Mouse (Mus musculus) ovary, postnatal 14 days (tissue): ENCODE results near the gene Faim.

Source experiments
- DNase-seq: peaks from one replicate; pipeline ENCODE4 v3.0.0; 2022; ENCODE audit warnings: low spot score

Gene Faim

GRCm38 (mm10) chr9:98974898-98975297 is 11.3 kb upstream of the Faim start:
- DNase-seq: no peak

- no peak for DNase-seq
Observed at GRCm38 (mm10) chr9:98976081-98976480, 10.1 kb upstream of the Faim start.

- DNase-seq: no peak
Observed at GRCm38 (mm10) chr9:98976520-98976919, 9.7 kb upstream of the Faim start.

- DNase-seq: peak; percentile 94
Observed at GRCm38 (mm10) chr9:98979431-98980416, 6.4 kb upstream of the Faim start.

GRCm38 (mm10) chr9:98986476-98987096 is 413 bp downstream of the Faim start:
- no peak for DNase-seq

GRCm38 (mm10) chr9:98987131-98987530 is 958 bp downstream of the Faim start:
- no peak for DNase-seq

- DNase-seq: no peak
Observed at GRCm38 (mm10) chr9:98994103-98994502, 7.9 kb downstream of the Faim start.

- DNase-seq: no peak
Observed at GRCm38 (mm10) chr9:98999881-99000339, 13.7 kb downstream of the Faim start.

GRCm38 (mm10) chr9:99001326-99001725 is 15.2 kb downstream of the Faim start:
- no peak for DNase-seq

- no peak for DNase-seq
Observed at GRCm38 (mm10) chr9:99009069-99009897, 23.1 kb downstream of the Faim start.

GRCm38 (mm10) chr9:99009898-99010199 is 23.7 kb downstream of the Faim start:
- DNase-seq: no peak

- DNase-seq: no peak
Observed at GRCm38 (mm10) chr9:99016301-99016700, 30.1 kb downstream of the Faim start.

- DNase-seq: no peak
Observed at GRCm38 (mm10) chr9:99016759-99017158, 30.6 kb downstream of the Faim start.

GRCm38 (mm10) chr9:99017679-99018078 is 31.5 kb downstream of the Faim start:
- DNase-seq: no peak

GRCm38 (mm10) chr9:99021166-99021565 is 35.0 kb downstream of the Faim start:
- DNase-seq: no peak

- no peak for DNase-seq
Observed at GRCm38 (mm10) chr9:99021751-99022150, 35.6 kb downstream of the Faim start.

GRCm38 (mm10) chr9:99032031-99032430 is 45.9 kb downstream of the Faim start:
- DNase-seq: no peak

GRCm38 (mm10) chr9:99034111-99034510 is 47.9 kb downstream of the Faim start:
- no peak for DNase-seq

GRCm38 (mm10) chr9:99035575-99035974 is 49.4 kb downstream of the Faim start, which contains the start of gene Gm1123:
Gene Gm1123, minus strand, starts transcription at chr9:99035715.
- no peak for DNase-seq

- no peak for DNase-seq
Observed at GRCm38 (mm10) chr9:99041994-99042393, 55.8 kb downstream of the Faim start.

GRCm38 (mm10) chr9:99042641-99043040 is 56.5 kb downstream of the Faim start:
- DNase-seq: no peak

- no peak for DNase-seq
Observed at GRCm38 (mm10) chr9:99044761-99045160, 58.6 kb downstream of the Faim start.
